In genomic region chr7:127614891-127615843, GRCm38 (mm10) we compare ENCODE assay signal across 8 mouse cellular contexts. TPM values are rescaled to one million over a fixed set of nuclear protein-coding genes. Genes with fewer than 3 reads are reported as not detected.
A peak's percentile ranks its signal among the peaks of the same experiment; 100 is the strongest.
DNase-seq lines count a peak whose midpoint lies in the region; ATAC-seq and TF ChIP-seq lines count a peak whose summit lies in the region.

Zfp629 (minus strand) TSS chr7:127615797.

- no peaks in the 10 kb centered on the region for H3K9me3 ChIP-seq in forebrain, embryonic 12.5 days
- peaks cover 5% of the 10 kb centered on the region for H3K9me3 ChIP-seq in heart, embryonic 16.5 days (replicated peaks; ENCODE audit: control insufficient read depth, low read length)
- no peaks in the 10 kb centered on the region for H3K9me3 ChIP-seq in liver, embryonic 14.5 days (ENCODE audit: control insufficient read depth, low read length)
- no peaks in the 10 kb centered on the region for H3K9me3 ChIP-seq in neural tube, embryonic 11.5 days (ENCODE audit: control insufficient read depth, low read length)

- H3K36me3 ChIP-seq in forebrain, embryonic 12.5 days (replicated peaks): peaks cover 29% of the 10 kb centered on the region
- peaks cover 28% of the 10 kb centered on the region for H3K36me3 ChIP-seq in heart, embryonic 16.5 days (ENCODE audit: control insufficient read depth, insufficient read depth)
- no peaks in the 10 kb centered on the region; the same call in 1 of the 2 replicates for H3K36me3 ChIP-seq in liver, embryonic 14.5 days (replicated peaks; ENCODE audit: control insufficient read depth, insufficient read depth, low read depth)
- peaks cover 23% of the 10 kb centered on the region for H3K36me3 ChIP-seq in neural tube, embryonic 11.5 days (ENCODE audit: control insufficient read depth, insufficient read depth, low read length)

- 1% methylated on average over 49 of the region's 50 CpGs for WGBS in forebrain, embryonic 12.5 days
- WGBS in heart, embryonic 16.5 days: under 1% methylated on average over 50 of the region's 50 CpGs
- WGBS in liver, embryonic 14.5 days (ENCODE audit: insufficient replicate concordance): 1% methylated on average over 50 of the region's 50 CpGs
- under 1% methylated on average over 33 of the region's 50 CpGs for WGBS in neural tube, embryonic 11.5 days

- TF ChIP-seq CTCF in liver, embryonic 14.5 days (IDR thresholded peaks at IDR 0.05; ENCODE audit: low read depth): no peak

- H3K27me3 ChIP-seq in forebrain, embryonic 12.5 days: no peaks in the 10 kb centered on the region
- H3K27me3 ChIP-seq in heart, embryonic 16.5 days (ENCODE audit: control insufficient read depth, insufficient read depth, low read length): no peaks in the 10 kb centered on the region
- H3K27me3 ChIP-seq in liver, embryonic 14.5 days (ENCODE audit: control insufficient read depth, insufficient read depth, low read length): no peaks in the 10 kb centered on the region
- no peaks in the 10 kb centered on the region for H3K27me3 ChIP-seq in neural tube, embryonic 11.5 days (ENCODE audit: control insufficient read depth, insufficient read depth, low read length)

- H3K4me2 ChIP-seq in forebrain, embryonic 12.5 days: peak within 1 kb of the TSS; percentile 90
- H3K4me2 ChIP-seq in heart, embryonic 16.5 days (ENCODE audit: low read depth, low read length): peak within 1 kb of the TSS; percentile 79
- H3K4me2 ChIP-seq in liver, embryonic 14.5 days (ENCODE audit: low read depth): peak within 1 kb of the TSS; percentile 94
- H3K4me2 ChIP-seq in neural tube, embryonic 11.5 days (ENCODE audit: low read depth): peak within 1 kb of the TSS; percentile 71

- no peak for TF ChIP-seq EP300 in liver, embryonic 14.5 days (IDR thresholded peaks at IDR 0.05; ENCODE audit: low read depth)

- peaks cover 30% of the 10 kb centered on the region for H3K4me1 ChIP-seq in forebrain, embryonic 12.5 days
- peaks cover 17% of the 10 kb centered on the region for H3K4me1 ChIP-seq in heart, embryonic 16.5 days (ENCODE audit: control insufficient read depth, insufficient read depth, low read length)
- peaks cover 0 to 6% of the 10 kb centered on the region in 2 experiments; a peak in 1 of 4 replicates for H3K4me1 ChIP-seq in liver, embryonic 14.5 days (replicated peaks; ENCODE audit: control insufficient read depth in 2 of 2, insufficient read depth in 2 of 2, low read length in 1 of 2)
- peaks cover 2% of the 10 kb centered on the region; the same call in 1 of the 2 replicates for H3K4me1 ChIP-seq in neural tube, embryonic 11.5 days (ENCODE audit: control insufficient read depth, insufficient read depth, low read length)

- ATAC-seq in forebrain, embryonic 12.5 days (ENCODE audit: low FRiP score): peak; percentile 89
- ATAC-seq in heart, embryonic 16.5 days (replicated peaks; ENCODE audit: extremely low read depth, insufficient read depth, low FRiP score): peak; percentile 86
- ATAC-seq in liver, embryonic 14.5 days (ENCODE audit: insufficient read depth): peak; percentile 72
- ATAC-seq in neural tube, embryonic 11.5 days (ENCODE audit: insufficient read depth, low FRiP score, low TSS enrichment): peak; percentile 94

- H3K27ac ChIP-seq in forebrain, embryonic 12.5 days: peak within 1 kb of the TSS; percentile 87
- H3K27ac ChIP-seq in heart, embryonic 16.5 days (ENCODE audit: low read length): peak within 1 kb of the TSS; percentile 96
- peak within 1 kb of the TSS; percentile 12; the same call in 1 of the 2 replicates for H3K27ac ChIP-seq in liver, embryonic 14.5 days
- peak within 1 kb of the TSS; percentile 71 for H3K27ac ChIP-seq in neural tube, embryonic 11.5 days (ENCODE audit: low read depth, low read length)

- DNase-seq in CD4-positive helper T cell, adult 2 months (ENCODE audit: low read depth, low spot score): peak; percentile 21
- DNase-seq in brain, embryonic 18.5 days (ENCODE audit: low read depth, low spot score): peak; percentile 78
- DNase-seq in kidney, postnatal 36 days: peak; percentile 72 to 76
- peak in 2 of 3 experiments; percentile 28 to 38 for DNase-seq in liver, embryonic 14.5 days (ENCODE audit: low read depth in 3 of 3, low spot score in 3 of 3)
- peak; percentile 87 for DNase-seq in neural tube, embryonic 11.5 days (ENCODE audit: low spot score)
- peak; percentile 80 for DNase-seq in testis, postnatal 14 days (ENCODE audit: low spot score)

- H3K9ac ChIP-seq in forebrain, embryonic 12.5 days: peak within 1 kb of the TSS; percentile 98
- peak within 1 kb of the TSS; percentile 100 for H3K9ac ChIP-seq in heart, embryonic 16.5 days (ENCODE audit: low read length)
- peak within 1 kb of the TSS; percentile 84 for H3K9ac ChIP-seq in liver, embryonic 14.5 days (replicated peaks)
- H3K9ac ChIP-seq in neural tube, embryonic 11.5 days (ENCODE audit: low read length): peak within 1 kb of the TSS; percentile 88

- H3K4me3 ChIP-seq in forebrain, embryonic 12.5 days (replicated peaks): peak within 1 kb of the TSS; percentile 100
- peak within 1 kb of the TSS; percentile 100 for H3K4me3 ChIP-seq in heart, embryonic 16.5 days (ENCODE audit: low read length)
- H3K4me3 ChIP-seq in liver, embryonic 14.5 days (ENCODE audit: insufficient read depth in 1 of 2, low read depth in 2 of 2, low read length in 2 of 2): peak within 1 kb of the TSS; percentile 68 to 87
- H3K4me3 ChIP-seq in neural tube, embryonic 11.5 days (ENCODE audit: low read depth, low read length): peak within 1 kb of the TSS; percentile 85

RNA-seq across cellular contexts. Expression of gene Zfp629, which starts in this region (rescaled TPM):
- 31.7 and 34.6 TPM in 2 replicates for polyA plus RNA-seq in forebrain, embryonic 12.5 days (2016; fragmentation: Nextera tagmentation; extraction: Ambion mirVana)
- 9.6 and 11.2 TPM in 2 replicates for polyA plus RNA-seq in heart, embryonic 16.5 days (2015; fragmentation: Nextera tagmentation; extraction: Ambion mirVana)
- 1.6 and 1.9 TPM in 2 replicates for polyA plus RNA-seq in liver, embryonic 14.5 days (2012; rRNA removed)
- 1.4 and 2.2 TPM in 2 replicates for polyA plus RNA-seq in liver, embryonic 14.5 days (2014; fragmentation: Nextera tagmentation; extraction: Ambion mirVana)
- 34.5 and 37.9 TPM in 2 replicates for polyA plus RNA-seq in neural tube, embryonic 11.5 days (2014; fragmentation: Nextera tagmentation; extraction: Ambion mirVana)

Comparison
In these comparisons a context has a peak if more than half of its experiments do, and no peak if none do; other contexts are left out.
1. Peak in every context shown above with its lines: DNase-seq, ATAC-seq, H3K4me3 ChIP-seq and H3K27ac ChIP-seq.
2. DNase-seq: peak in every context shown above with its lines; median percentile 87 in neural tube, embryonic 11.5 days; 80 in testis, postnatal 14 days; 78 in brain, embryonic 18.5 days; 74 in kidney, postnatal 36 days; 33 in liver, embryonic 14.5 days; 21 in CD4-positive helper T cell, adult 2 months.
3. H3K27ac ChIP-seq: peak in every context shown above with its lines; median percentile 96 in heart, embryonic 16.5 days; 87 in forebrain, embryonic 12.5 days; 71 in neural tube, embryonic 11.5 days; 12 in liver, embryonic 14.5 days.